Mouse (Mus musculus) left cerebral cortex, postnatal 25 days (tissue): ENCODE measurements at regions not wholly inside any gene's neighbourhood (a gene's known extent, or its start where the extent isn't known, plus 50 kb on each side); places are given as distances from the start of the nearest gene placed in this dataset.
"Not testable (repeated sequence)": the region's sequence is repeated elsewhere in the genome, so short reads cannot be mapped to it uniquely, and the experiment has no call there.

Experiments used
- DNase-seq, 2 experiments: peaks; one replicate each; pipeline ENCODE4 v3.0.0; 2022; ENCODE audit warnings: low spot score in 2 of 2, mixed read lengths in 1 of 2
- intact Hi-C: fragments of 180-260 bp; cut with DNase I; formaldehyde crosslinking; loops from one replicate; pipeline ENCODE4 v1.15.1; 2025

DNA sequence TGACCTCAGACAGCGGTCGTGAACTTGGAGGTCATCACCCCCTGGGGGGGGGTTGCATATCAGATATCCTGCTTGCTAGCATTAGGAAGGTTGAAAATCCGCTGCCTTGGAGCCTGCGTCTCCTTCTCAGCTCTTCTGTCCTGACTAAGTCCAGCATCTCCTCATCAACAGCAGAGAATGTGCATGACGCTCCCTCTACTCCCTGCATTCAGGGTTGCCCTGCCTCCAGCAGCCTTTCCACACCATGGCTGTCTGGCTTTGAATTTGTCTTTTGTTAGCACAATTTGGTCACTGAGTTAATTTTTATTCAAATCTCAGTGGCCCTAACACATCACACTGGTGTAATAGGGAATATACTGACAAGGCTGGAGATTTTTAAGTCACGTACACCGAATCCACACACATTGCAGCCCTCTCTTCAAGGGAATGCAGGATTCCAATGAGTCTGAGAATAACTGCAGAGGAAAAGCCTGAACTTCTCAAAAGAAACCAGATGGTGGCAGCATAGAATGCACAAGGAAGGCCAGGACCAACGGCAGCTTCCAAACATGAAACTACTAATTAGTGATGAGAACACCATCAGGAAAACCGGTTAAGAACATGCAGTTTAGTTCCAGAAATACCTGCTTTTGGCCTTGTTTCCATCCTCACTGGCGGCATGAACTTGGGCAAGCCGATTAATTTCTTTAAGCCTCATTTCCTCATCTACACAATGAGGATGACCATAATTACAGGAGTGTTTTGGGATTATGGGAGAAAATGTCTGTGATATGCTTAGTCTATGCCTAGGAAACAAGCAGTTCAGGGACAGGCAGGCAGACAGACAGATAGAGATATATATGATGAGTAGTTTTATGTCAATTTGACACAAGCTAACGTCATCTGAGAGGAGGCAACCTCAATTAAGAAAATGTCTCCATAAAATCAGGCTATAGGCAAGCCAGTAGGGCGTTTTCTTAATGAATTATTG lies 151.6 kb upstream of the Palmd start:
- peak; percentile 75 to 86 for DNase-seq
- intact Hi-C loops = loop anchor here (2.0 to 10.0 kb wide), 3 partner anchors 216 to 564 kb away; no protein-coding TSS in a partner anchor

DNA sequence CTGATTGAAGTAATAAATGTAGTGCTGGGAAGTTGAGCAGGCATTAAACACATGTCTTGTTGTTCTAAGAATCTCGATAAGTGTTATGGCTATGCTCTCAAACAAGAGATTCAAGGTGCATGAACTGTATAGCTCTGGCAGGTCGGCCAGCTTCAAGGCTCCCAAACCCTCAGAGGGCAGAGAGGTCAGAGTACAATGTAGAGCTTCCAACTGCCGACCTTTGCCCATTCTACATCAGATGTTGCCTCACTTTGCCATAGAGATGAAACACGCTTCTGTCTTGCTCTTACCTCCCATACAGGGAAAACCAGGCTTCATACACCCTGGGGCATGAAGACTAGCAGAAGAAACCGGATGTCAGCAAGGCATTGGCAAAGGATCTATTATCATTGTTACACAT lies 150.8 kb upstream of the Palmd start:
- DNase-seq = no peak
- intact Hi-C loops = no loop called here

- DNase-seq = no peak
- intact Hi-C loops = no loop called here
Measured at GRCm38 (mm10) chr3:117117838-117118237, 149.1 kb upstream of the Palmd start.

DNA sequence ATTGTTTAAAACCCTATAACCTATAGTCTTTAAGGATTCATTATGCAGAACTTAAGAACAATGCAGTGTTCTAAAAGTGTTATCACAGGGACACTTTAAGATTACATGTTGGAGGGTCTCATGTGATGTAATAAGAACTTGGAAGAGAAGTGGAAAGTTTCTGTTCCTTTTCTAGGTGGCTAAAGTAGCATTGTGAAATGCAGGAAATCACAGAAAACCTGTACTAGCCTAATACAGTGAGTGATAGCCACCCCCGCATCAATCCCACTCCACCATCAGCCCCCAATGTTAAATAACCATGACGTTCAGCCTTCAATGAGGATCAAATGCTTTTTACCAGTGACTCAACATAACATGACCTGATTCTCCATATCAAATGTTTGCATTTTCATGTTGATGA lies 147.4 kb upstream of the Palmd start:
- DNase-seq = no peak
- intact Hi-C loops = no loop called here

GRCm38 (mm10) chr3:117112766-117113165 lies 144.0 kb upstream of the Palmd start:
- DNase-seq = no peak
- intact Hi-C loops = no loop called here

- no peak for DNase-seq
- intact Hi-C loops = no loop called here
Measured at GRCm38 (mm10) chr3:117112304-117112703, 143.5 kb upstream of the Palmd start.

GRCm38 (mm10) chr3:117108966-117109700 lies 140.3 kb upstream of the Palmd start:
- DNase-seq = no peak
- intact Hi-C loops = no loop called here

DNA sequence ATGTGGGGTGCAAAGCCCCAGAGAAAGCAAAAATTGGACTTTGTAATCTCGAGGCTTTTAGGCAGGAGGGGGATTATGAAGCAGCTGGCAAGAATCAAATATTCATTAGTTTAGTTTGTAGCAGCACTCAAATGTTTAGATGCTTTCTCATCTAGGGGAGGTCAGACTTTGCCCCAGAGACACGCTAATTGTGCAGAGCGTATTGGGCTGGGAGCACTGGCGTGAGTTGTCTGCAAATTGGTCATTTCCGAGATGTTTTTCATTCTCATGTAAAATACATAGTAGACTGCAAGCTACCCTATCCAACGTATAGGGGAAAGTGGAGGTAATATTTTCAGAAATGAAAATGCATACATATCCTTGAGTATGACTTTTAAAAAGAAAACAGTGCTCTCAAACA lies 139.2 kb upstream of the Palmd start:
- intact Hi-C loops = no loop called here
- no peak for DNase-seq

GRCm38 (mm10) chr3:117107378-117107777 lies 138.6 kb upstream of the Palmd start:
- DNase-seq = no peak
- intact Hi-C loops = no loop called here

- DNase-seq = peak in 1 of 2 experiments; percentile 72
- intact Hi-C loops = no loop called here
Measured at GRCm38 (mm10) chr3:117087646-117088045, 118.9 kb upstream of the Palmd start.

DNA sequence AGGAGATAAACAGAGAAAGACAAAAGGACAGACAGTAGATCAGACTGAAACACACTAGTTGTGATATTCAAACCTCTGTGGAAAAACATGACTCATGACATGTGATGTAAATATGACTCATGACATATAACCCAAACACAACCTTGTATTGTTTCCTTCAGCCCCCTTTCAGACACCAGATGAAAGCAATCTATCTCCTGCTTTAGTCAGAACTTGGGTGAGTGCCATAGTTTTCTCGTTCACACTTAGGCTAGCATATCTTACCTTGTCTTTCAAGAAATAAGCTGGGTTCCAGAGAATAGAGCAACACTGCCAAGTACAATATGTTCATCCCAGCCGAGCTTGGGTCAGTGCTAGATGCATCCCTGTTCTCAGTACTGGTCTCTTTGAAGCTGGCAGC lies 107.9 kb upstream of the Palmd start:
- intact Hi-C loops = no loop called here

DNA sequence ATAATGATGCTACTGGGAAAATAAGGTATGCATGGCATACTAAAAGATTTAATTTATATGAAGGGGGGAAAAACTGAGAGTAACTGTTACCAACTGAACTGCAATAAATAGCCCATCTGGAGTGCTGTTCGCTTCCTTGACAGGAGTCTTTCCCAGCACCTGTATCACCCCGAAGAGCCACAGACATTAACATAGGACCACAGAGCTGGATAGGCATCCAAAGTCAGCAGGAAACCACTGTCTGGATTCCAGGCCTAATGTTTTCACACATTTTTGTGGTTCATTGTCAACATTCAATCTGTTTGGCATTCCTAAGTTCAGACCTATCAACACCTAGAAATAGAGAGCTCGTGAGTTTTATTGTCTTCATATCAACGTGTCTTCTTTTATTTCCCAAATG lies 104.6 kb upstream of the Palmd start:
- intact Hi-C loops = no loop called here

More for the DNA sequence above, 107.9 kb upstream of the Palmd start:
- no peak for DNase-seq

GRCm38 (mm10) chr3:117072998-117073397 lies 104.2 kb upstream of the Palmd start:
- no peak for DNase-seq
- intact Hi-C loops = no loop called here

More for the DNA sequence above, 104.6 kb upstream of the Palmd start:
- DNase-seq = no peak

GRCm38 (mm10) chr3:117071851-117072250 lies 103.1 kb upstream of the Palmd start:
- intact Hi-C loops = no loop called here
- no peak for DNase-seq

DNA sequence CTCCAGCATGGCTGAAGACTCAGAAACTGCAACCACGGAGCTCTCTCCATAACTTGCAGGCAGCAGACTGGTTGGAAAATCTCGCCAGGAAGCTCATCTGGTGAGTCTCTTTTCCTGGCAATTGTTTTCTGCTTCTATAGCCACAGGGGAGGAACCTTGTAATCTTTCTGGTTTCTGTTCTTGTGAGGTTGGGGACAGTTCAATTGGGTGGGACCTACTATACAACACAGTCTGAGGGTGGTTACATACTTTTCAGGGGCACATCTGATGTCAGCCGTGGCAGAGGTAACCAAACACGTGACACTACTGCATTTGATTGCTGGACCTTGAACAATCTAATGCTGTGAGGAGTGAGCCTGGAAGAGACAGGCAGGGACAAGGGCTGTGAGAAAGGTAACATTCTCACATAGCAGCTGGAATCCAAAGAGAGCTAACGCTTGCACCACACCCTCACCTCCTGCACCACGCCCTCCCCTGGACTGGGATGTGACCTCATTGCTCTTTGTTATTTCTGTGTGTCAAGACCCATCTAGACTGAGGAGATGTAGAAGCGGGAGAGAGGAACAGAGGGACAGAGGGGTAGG lies 98.8 kb upstream of the Palmd start:
- intact Hi-C loops = loop anchor here (10.0 kb wide), 1 partner anchor 693 kb away; no protein-coding TSS in a partner anchor
- DNase-seq = no peak

GRCm38 (mm10) chr3:117065904-117066303 lies 97.1 kb upstream of the Palmd start:
- no peak for DNase-seq
- intact Hi-C loops = loop anchor here (10.0 kb wide), 1 partner anchor 691 kb away; no protein-coding TSS in a partner anchor

DNA sequence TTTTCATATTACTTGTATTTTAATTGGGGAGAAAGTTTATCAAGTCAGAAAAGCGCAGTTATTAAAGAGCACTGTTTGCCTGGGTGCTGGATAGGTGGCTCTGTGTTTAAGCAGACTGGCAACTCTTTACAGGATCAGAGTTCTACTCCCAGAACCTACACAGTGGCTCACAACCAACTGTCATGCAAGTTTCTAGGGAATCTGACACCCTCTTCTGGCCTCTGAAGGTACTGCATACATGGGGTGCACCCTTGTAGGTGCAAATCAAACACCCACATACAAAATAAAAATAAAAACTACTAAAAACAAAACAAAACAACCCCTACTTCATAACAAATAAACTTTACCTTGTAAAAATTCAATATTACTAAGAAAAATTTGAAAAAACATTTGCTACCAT lies 93.0 kb upstream of the Palmd start:
- no peak for DNase-seq
- intact Hi-C loops = loop anchor here (10.0 kb wide), 1 partner anchor 687 kb away; no protein-coding TSS in a partner anchor

DNA sequence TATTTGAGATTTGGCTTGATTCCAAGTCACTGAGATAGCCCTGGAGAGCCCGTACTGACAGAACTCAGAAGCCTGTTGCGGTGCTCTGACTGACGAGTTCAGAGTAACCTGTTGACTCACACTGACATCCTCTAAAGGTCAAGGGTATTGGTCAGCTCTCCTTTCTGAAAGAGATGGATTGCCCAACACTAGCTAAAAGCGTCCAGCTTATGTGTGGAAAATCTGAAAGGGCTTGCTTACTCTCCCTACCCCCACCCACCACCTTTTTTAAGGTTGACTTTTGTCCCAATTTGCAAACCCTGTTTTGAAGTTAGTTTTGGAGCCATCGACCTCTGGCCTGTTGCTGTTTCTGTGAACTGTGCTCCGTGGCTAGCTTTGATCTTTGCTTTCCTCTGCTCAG lies 92.4 kb upstream of the Palmd start:
- intact Hi-C loops = loop anchor here (10.0 kb wide), 1 partner anchor 686 kb away; no protein-coding TSS in a partner anchor
- no peak for DNase-seq

- DNase-seq, intact Hi-C loops: not testable (repeated sequence)
Measured at GRCm38 (mm10) chr3:117054711-117055110, 85.9 kb upstream of the Palmd start.

DNA sequence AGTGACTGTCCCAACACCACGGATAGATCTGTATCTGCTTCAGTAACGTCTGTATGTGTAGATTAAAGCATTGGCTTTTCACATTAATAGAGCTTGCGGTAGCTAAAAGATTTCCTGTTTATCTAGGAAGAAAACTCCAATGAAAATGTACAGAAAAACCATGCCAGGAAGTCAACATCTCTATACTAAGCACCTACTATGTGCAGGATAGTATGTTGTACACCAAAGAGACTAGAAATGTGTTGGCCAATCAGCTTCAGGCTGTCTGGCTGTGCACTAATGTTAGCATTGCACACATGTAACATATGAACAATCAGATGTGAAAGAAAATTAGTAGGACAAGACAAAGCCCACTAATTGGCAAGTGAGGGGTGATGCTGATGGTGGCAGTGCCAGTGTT lies 82.6 kb upstream of the Palmd start:
- intact Hi-C loops = no loop called here
- DNase-seq = no peak
